27 mouse cellular contexts compared by ENCODE assay signal in genomic region chr7:34699888-34700287, GRCm38 (mm10).
"Had no signal": no experiment of that assay in that cellular context is flagged by ENCODE, and none has a peak within 500 bp of the region (broad histone marks: within the 10 kb centered on the region; RNA-seq: fewer than 3 reads in every experiment).

No protein-coding gene starts in this region.

- DNase-seq: gastrocnemius, adult 2 months; gastrocnemius, postnatal 10 days; gastrocnemius, postnatal 25 days; heart, adult 11 months; heart, adult 2 months; heart, postnatal 14 days; heart, postnatal 36 days; kidney, adult 11 months; kidney, adult 2 months; kidney, adult 9 months; kidney, postnatal 14 days; kidney, postnatal 36 days; layer of hippocampus, adult 9-11 months; layer of hippocampus, postnatal 36 days; left cerebral cortex, postnatal 4 days had no signal

- H3K4me2 ChIP-seq: heart, embryonic 11.5 days; heart, embryonic 13.5 days; heart, embryonic 15.5 days; hindbrain, embryonic 13.5 days; hindbrain, embryonic 15.5 days; kidney, embryonic 15.5 days; limb, embryonic 13.5 days; limb, embryonic 15.5 days; liver, embryonic 12.5 days had no signal

- H3K36me3 ChIP-seq: heart, embryonic 13.5 days; heart, embryonic 15.5 days; hindbrain, embryonic 13.5 days; hindbrain, embryonic 15.5 days; kidney, embryonic 15.5 days; limb, embryonic 13.5 days; limb, embryonic 15.5 days; liver, embryonic 12.5 days had no signal

- H3K27ac ChIP-seq: gastrocnemius, adult 2 months; heart, adult 2 months; heart, embryonic 13.5 days; heart, embryonic 15.5 days; hindbrain, embryonic 13.5 days; hindbrain, embryonic 15.5 days; hindbrain, postnatal 0 days; kidney, embryonic 15.5 days; kidney, postnatal 0 days; limb, embryonic 13.5 days; limb, embryonic 15.5 days; liver, embryonic 12.5 days had no signal

- H3K27me3 ChIP-seq: hindbrain, embryonic 13.5 days; hindbrain, embryonic 15.5 days had no signal

- H3K9me3 ChIP-seq: heart, embryonic 13.5 days; heart, embryonic 15.5 days; hindbrain, embryonic 13.5 days; hindbrain, embryonic 15.5 days; kidney, embryonic 15.5 days; limb, embryonic 13.5 days; limb, embryonic 15.5 days; liver, embryonic 12.5 days had no signal

- H3K4me3 ChIP-seq: gastrocnemius, adult 2 months; heart, adult 2 months; heart, embryonic 13.5 days; heart, embryonic 15.5 days; hindbrain, embryonic 13.5 days; hindbrain, embryonic 15.5 days; kidney, embryonic 15.5 days; limb, embryonic 13.5 days; limb, embryonic 15.5 days; liver, embryonic 12.5 days had no signal

- H3K4me1 ChIP-seq: heart, embryonic 13.5 days; heart, embryonic 15.5 days; liver, embryonic 12.5 days had no signal

- ATAC-seq: hindbrain, postnatal 0 days; intestine, embryonic 16.5 days; liver, embryonic 12.5 days had no signal

- H3K9ac ChIP-seq: heart, embryonic 13.5 days; heart, embryonic 15.5 days; hindbrain, embryonic 13.5 days; hindbrain, embryonic 15.5 days; kidney, embryonic 15.5 days; limb, embryonic 13.5 days; limb, embryonic 15.5 days; liver, embryonic 12.5 days had no signal
